Mouse (Mus musculus) cerebellum, adult 2 months (tissue): Measurements from ENCODE around the gene Taok1.

ENCODE experiments used
- CTCF ChIP-seq: fragments of 200-500 bp; IDR thresholded peaks from 2 replicates; pipeline ENCODE4 v1.5.1; 2011; ENCODE audit warnings: low read depth, mild to moderate bottlenecking, control low read depth, low read length, moderate library complexity, borderline replicate concordance; ENCODE audit not compliant: insufficient read depth
- POLR2A ChIP-seq: fragments of 200-500 bp; IDR thresholded peaks from 2 replicates; pipeline ENCODE4 v1.6.1; 2011; ENCODE audit warnings: low read length, control low read depth, borderline replicate concordance; ENCODE audit not compliant: insufficient read depth

GRCm38 (mm10) chr11:77500361-77501325, 107.0 kb downstream of the Taok1 start:
- no peak for TF ChIP-seq CTCF
- TF ChIP-seq POLR2A: no peak
